Mouse (Mus musculus) stomach, embryonic 16.5 days (tissue): ENCODE data around the gene Skp1a. TPM values are rescaled to one million over a fixed set of nuclear protein-coding genes. Genes with fewer than 3 reads are reported as not detected.
"Not testable (repeated sequence)": the region's sequence is repeated elsewhere in the genome, so short reads cannot be mapped to it uniquely, and the experiment has no call there.

Experiments
- ATAC-seq: fragments of 200-750 bp; cut with Nextera tagmentation; 2 replicates; pipeline ENCODE4 v1.8.0; 2017; ENCODE audit warnings: moderate number of reproducible peaks, moderate TSS enrichment; ENCODE audit not compliant: insufficient read depth, low FRiP score
- H3K27ac ChIP-seq: fragments of 300-500 bp; sonication (generic); 2 replicates; pipeline ENCODE4 v1.5.1; 2014; ENCODE audit warnings: low read length
- H3K27me3 ChIP-seq: fragments of 300-500 bp; sonication (generic); 2 replicates; pipeline ENCODE4 v1.6.1; 2014; ENCODE audit warnings: low read length, control low read depth, mixed read lengths; ENCODE audit not compliant: control insufficient read depth, insufficient read depth
- H3K36me3 ChIP-seq: fragments of 300-500 bp; sonication (generic); 2 replicates; pipeline ENCODE4 v1.6.1; 2014; ENCODE audit warnings: low read length; ENCODE audit not compliant: control insufficient read depth, insufficient read depth
- H3K4me1 ChIP-seq: fragments of 300-500 bp; sonication (generic); 2 replicates; pipeline ENCODE4 v1.6.1; 2014; ENCODE audit warnings: low read length, control low read depth, mixed read lengths; ENCODE audit not compliant: control insufficient read depth, insufficient read depth
- H3K4me2 ChIP-seq: fragments of 300-500 bp; sonication (generic); 2 replicates; pipeline ENCODE4 v1.6.1; 2014; ENCODE audit warnings: low read depth, low read length, mixed read lengths
- H3K4me3 ChIP-seq: fragments of 300-500 bp; sonication (generic); replicated peaks from 2 replicates; pipeline ENCODE4 v1.5.1; 2014; ENCODE audit warnings: mild to moderate bottlenecking, low read length
- H3K9ac ChIP-seq: fragments of 300-500 bp; sonication (generic); 2 replicates; pipeline ENCODE4 v1.6.1; 2014; ENCODE audit warnings: low read length
- H3K9me3 ChIP-seq: fragments of 300-500 bp; sonication (generic); replicated peaks from 2 replicates; pipeline ENCODE4 v1.6.1; 2016; ENCODE audit warnings: low read length, control low read depth; ENCODE audit not compliant: control insufficient read depth
- WGBS: fragments of 180-500 bp; shearing (Covaris S2); extraction: QIAGEN DNeasy Blood & Tissue Kit; methylation state at CpG from one replicate; pipeline ENCODE4 v1.1.7; 2014; 5-methylcytosine and 5-hydroxymethylcytosine counted together
- polyA plus RNA-seq: library from polyadenylated mRNA; unstranded; fragments of >200 nt; fragmentation: Nextera tagmentation; extraction: Ambion mirVana; gene quantifications from 2 replicates; pipeline ENCODE4 v1.2.1, GENCODE M21; 2015

The Skp1a gene
- polyA plus RNA-seq: 650 and 654 TPM in 2 replicates

- Histone ChIP-seq H3K36me3 (no peaks in the 10 kb centered on the region), H3K4me1 (peaks cover 15% of the 10 kb centered on the region), H3K4me2 (peak within 1 kb of the TSS; percentile 88), H3K9ac (peak within 1 kb of the TSS; percentile 97), H3K9me3 (no peaks in the 10 kb centered on the region), H3K4me3 (peak within 1 kb of the TSS; percentile 94), H3K27ac (peak within 1 kb of the TSS; percentile 98), H3K27me3 (no peaks in the 10 kb centered on the region)
- peak; percentile 87 for ATAC-seq
- WGBS: under 1% methylated on average over 85 of the region's 87 CpGs
Measured at GRCm38 (mm10) chr11:52231606-52232541, at the start of gene Skp1a. Gene Skp1a, plus strand, starts transcription at chr11:52231995.

- H3K27me3 ChIP-seq, H3K9me3 ChIP-seq, H3K36me3 ChIP-seq, H3K27ac ChIP-seq, H3K4me1 ChIP-seq, H3K4me3 ChIP-seq, H3K4me2 ChIP-seq, H3K9ac ChIP-seq, ATAC-seq: not testable (repeated sequence)
- WGBS: 86% methylated on average over 8 of the region's 8 CpGs
Measured at GRCm38 (mm10) chr11:52196496-52197023, 35.2 kb upstream of the Skp1a start.

GRCm38 (mm10) chr11:52213887-52214286 lies 17.9 kb upstream of the Skp1a start, which contains the start of gene Olfr1371:
Gene Olfr1371, minus strand, starts transcription at chr11:52213987.
- H3K4me1 ChIP-seq: no peaks in the 10 kb centered on the region
- no peak within 1 kb of the TSS for H3K9ac ChIP-seq
- no peak within 1 kb of the TSS for H3K4me2 ChIP-seq
- H3K9me3 ChIP-seq: no peaks in the 10 kb centered on the region
- H3K4me3 ChIP-seq: no peak within 1 kb of the TSS
- no peaks in the 10 kb centered on the region for H3K27me3 ChIP-seq
- H3K27ac ChIP-seq: no peak within 1 kb of the TSS
- H3K36me3 ChIP-seq: no peaks in the 10 kb centered on the region
- no peak for ATAC-seq

- H3K4me3 ChIP-seq: 0 out of 2 replicates have a peak overlapping the region, but pooled peaks have one; percentile 15
- WGBS: 9% methylated on average over 4 of the region's 4 CpGs
- no peaks in the 10 kb centered on the region for H3K36me3 ChIP-seq
- H3K4me2 ChIP-seq: peak overlapping the region; percentile 46
- H3K9me3 ChIP-seq: no peaks in the 10 kb centered on the region
- no peaks in the 10 kb centered on the region for H3K27me3 ChIP-seq
- no peak for ATAC-seq
- H3K4me1 ChIP-seq: 0 out of 2 replicates have a peak, but pooled peaks cover 9% of the 10 kb centered on the region
- H3K27ac ChIP-seq: no peak overlapping the region
- peak overlapping the region; percentile 55; the same call in 1 of the 2 replicates for H3K9ac ChIP-seq
Measured at GRCm38 (mm10) chr11:52220282-52220681, 11.5 kb upstream of the Skp1a start.

- 87% methylated on average over 6 of the region's 6 CpGs for WGBS
- H3K4me1 ChIP-seq, H3K36me3 ChIP-seq, H3K27me3 ChIP-seq, ATAC-seq, H3K4me2 ChIP-seq, H3K27ac ChIP-seq, H3K9ac ChIP-seq, H3K9me3 ChIP-seq, H3K4me3 ChIP-seq: not testable (repeated sequence)
Measured at GRCm38 (mm10) chr11:52221921-52222320, 9.9 kb upstream of the Skp1a start.

- no peak overlapping the region for H3K27ac ChIP-seq
- no peaks in the 10 kb centered on the region for H3K27me3 ChIP-seq
- H3K4me2 ChIP-seq: no peak overlapping the region
- H3K9ac ChIP-seq: no peak overlapping the region
- no peaks in the 10 kb centered on the region for H3K9me3 ChIP-seq
- no peaks in the 10 kb centered on the region for H3K36me3 ChIP-seq
- 69% methylated on average over 6 of the region's 6 CpGs for WGBS
- no peak for ATAC-seq
- H3K4me3 ChIP-seq: no peak overlapping the region
- H3K4me1 ChIP-seq: 0 out of 2 replicates have a peak, but pooled peaks cover 9% of the 10 kb centered on the region
Measured at GRCm38 (mm10) chr11:52222891-52223290, 8.9 kb upstream of the Skp1a start.

- Histone ChIP-seq H3K9ac (peak overlapping the region; percentile 23; the same call in 1 of the 2 replicates), H3K27me3 (no peaks in the 10 kb centered on the region), H3K36me3 (no peaks in the 10 kb centered on the region), H3K4me2 (peak overlapping the region; percentile 46), H3K9me3 (no peaks in the 10 kb centered on the region), H3K27ac (peak overlapping the region; percentile 70), H3K4me1 (0 out of 2 replicates have a peak, but pooled peaks cover 9% of the 10 kb centered on the region), H3K4me3 (peak overlapping the region; percentile 27)
- WGBS: 8% methylated on average over 19 of the region's 19 CpGs
- peak; percentile 81 for ATAC-seq
Measured at GRCm38 (mm10) chr11:52223968-52224682, 7.7 kb upstream of the Skp1a start.

- WGBS: 59% methylated on average over 3 of the region's 3 CpGs
- H3K9ac ChIP-seq: no peak overlapping the region
Measured at GRCm38 (mm10) chr11:52225986-52226599, 5.7 kb upstream of the Skp1a start.

More at GRCm38 (mm10) chr11:52225986-52226599, 5.7 kb upstream of the Skp1a start:
- no peak overlapping the region for H3K27ac ChIP-seq
- no peak for ATAC-seq
- H3K4me1 ChIP-seq: peaks cover 14% of the 10 kb centered on the region
- no peaks in the 10 kb centered on the region for H3K9me3 ChIP-seq
- no peak overlapping the region for H3K4me2 ChIP-seq
- no peaks in the 10 kb centered on the region for H3K36me3 ChIP-seq
- no peak overlapping the region for H3K4me3 ChIP-seq
- no peaks in the 10 kb centered on the region for H3K27me3 ChIP-seq
